Mouse (Mus musculus) limb, embryonic 13.5 days (tissue): Measurements from ENCODE around the gene AC131692.1. TPM values are rescaled to one million over a fixed set of nuclear protein-coding genes. Genes with fewer than 3 reads are reported as not detected.
A peak's percentile ranks its signal among the peaks of the same experiment; 100 is the strongest.

Experiments
- ATAC-seq: fragments of 200-750 bp; cut with Nextera tagmentation; 2 replicates; pipeline ENCODE4 v1.8.0; 2017; ENCODE audit warnings: low read depth, moderate number of reproducible peaks, moderate TSS enrichment; ENCODE audit not compliant: low FRiP score
- H3K27ac ChIP-seq: fragments of 300-500 bp; sonication (generic); 2 replicates; pipeline ENCODE4 v1.5.1; 2015; ENCODE audit warnings: inconsistent platforms, mild to moderate bottlenecking, moderate library complexity
- H3K27me3 ChIP-seq: fragments of 300-500 bp; sonication (generic); 2 replicates; pipeline ENCODE4 v1.6.1; 2015; ENCODE audit warnings: mild to moderate bottlenecking, inconsistent platforms
- H3K36me3 ChIP-seq: fragments of 300-500 bp; sonication (generic); 2 replicates; pipeline ENCODE4 v1.6.1; 2015; ENCODE audit warnings: inconsistent platforms, mild to moderate bottlenecking, moderate library complexity
- H3K4me1 ChIP-seq: fragments of 300-500 bp; sonication (generic); 2 replicates; pipeline ENCODE4 v1.6.1; 2015; ENCODE audit warnings: inconsistent platforms
- H3K4me2 ChIP-seq: fragments of 300-500 bp; sonication (generic); replicated peaks from 2 replicates; pipeline ENCODE4 v1.6.1; 2015; ENCODE audit warnings: inconsistent platforms, mild to moderate bottlenecking, moderate library complexity
- H3K4me3 ChIP-seq: fragments of 300-500 bp; sonication (generic); 2 replicates; pipeline ENCODE4 v1.5.1; 2015; ENCODE audit warnings: moderate library complexity, mild to moderate bottlenecking, inconsistent platforms
- H3K9ac ChIP-seq: fragments of 300-500 bp; sonication (generic); 2 replicates; pipeline ENCODE4 v1.6.1; 2015; ENCODE audit warnings: mild to moderate bottlenecking, inconsistent platforms
- H3K9me3 ChIP-seq: fragments of 300-500 bp; sonication (generic); 2 replicates; pipeline ENCODE4 v1.6.1; 2016; ENCODE audit warnings: inconsistent platforms
- WGBS: fragments of 180-500 bp; shearing (Covaris S2); methylation state at CpG from one replicate; pipeline ENCODE4 v1.1.7; 2015; 5-methylcytosine and 5-hydroxymethylcytosine counted together
- polyA plus RNA-seq: library from polyadenylated mRNA; unstranded; fragments of >200 nt; fragmentation: Nextera tagmentation; extraction: Ambion mirVana; gene quantifications from 2 replicates; pipeline ENCODE4 v1.2.1, GENCODE M21; 2015

Gene AC131692.1
- polyA plus RNA-seq, 1 experiment from 2014 or later: 0.73 TPM

DNA sequence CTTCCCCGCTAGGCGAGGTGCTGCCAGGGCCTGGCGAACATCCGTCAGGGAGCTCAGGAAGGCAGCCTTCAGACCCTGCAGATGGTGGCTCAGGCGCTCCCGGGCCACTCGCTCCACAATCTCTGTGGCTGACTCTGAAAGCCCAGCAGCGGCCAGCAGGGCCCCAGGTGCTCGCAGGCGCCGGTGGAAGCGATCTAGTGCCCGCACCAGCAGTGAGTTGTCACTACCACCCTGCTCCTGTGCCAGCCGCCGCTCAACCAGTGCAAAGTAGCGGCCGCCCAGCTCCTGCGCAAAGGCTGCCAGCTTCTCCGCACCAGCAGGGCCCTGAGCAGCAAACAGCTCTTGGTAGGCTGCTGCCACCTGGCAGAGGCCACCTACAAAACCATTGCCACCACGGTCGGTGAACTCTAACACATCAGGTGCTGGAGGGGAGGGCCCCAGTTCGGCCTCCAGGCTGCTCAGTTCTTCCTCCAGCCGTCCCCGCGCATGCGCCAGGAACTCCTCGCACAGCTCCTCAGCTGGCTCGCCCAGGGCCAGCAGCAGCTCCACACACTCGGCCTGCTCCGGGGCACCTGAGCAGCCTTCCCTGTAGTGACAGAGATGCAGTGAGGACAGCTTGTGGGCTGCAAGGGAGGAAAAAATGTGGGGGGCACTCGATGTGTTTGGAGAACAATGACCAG lies 23.5 kb upstream of the AC131692.1 start:
- no peak for ATAC-seq
- peaks cover 19% of the 10 kb centered on the region for H3K4me1 ChIP-seq
- H3K36me3 ChIP-seq: peaks cover 60% of the 10 kb centered on the region
- WGBS: 87% methylated on average over 31 of the region's 31 CpGs
- H3K27me3 ChIP-seq: no peaks in the 10 kb centered on the region
- no peak overlapping the region for H3K4me2 ChIP-seq
- no peaks in the 10 kb centered on the region for H3K9me3 ChIP-seq
- no peak overlapping the region for H3K4me3 ChIP-seq
- H3K27ac ChIP-seq: no peak overlapping the region
- H3K9ac ChIP-seq: no peak overlapping the region

DNA sequence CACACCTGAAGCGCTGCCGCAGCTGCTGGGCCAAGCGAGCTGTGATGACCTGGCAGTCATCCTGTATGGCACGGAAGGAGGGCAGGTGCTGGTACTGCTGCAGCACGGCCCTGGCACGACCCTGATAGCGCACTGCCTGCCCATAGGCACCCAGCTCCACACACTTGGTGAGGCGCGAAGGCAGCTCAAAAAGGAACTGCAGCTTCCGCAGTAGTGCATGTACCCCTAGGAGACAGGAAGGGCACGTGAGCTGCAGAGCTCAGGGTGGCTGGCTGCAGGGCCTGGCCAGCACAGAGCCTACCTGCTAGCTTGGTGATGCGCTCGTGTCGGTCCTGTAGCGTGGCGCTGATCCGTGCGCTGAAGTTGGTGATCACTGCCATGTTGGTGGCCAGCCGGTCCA lies 23.0 kb upstream of the AC131692.1 start:
- Histone ChIP-seq H3K27ac (no peak overlapping the region), H3K36me3 (peaks cover 60% of the 10 kb centered on the region), H3K9ac (no peak overlapping the region), H3K27me3 (no peaks in the 10 kb centered on the region), H3K9me3 (no peaks in the 10 kb centered on the region), H3K4me1 (peaks cover 23% of the 10 kb centered on the region), H3K4me3 (no peak overlapping the region), H3K4me2 (no peak overlapping the region)
- ATAC-seq: no peak
- WGBS: 92% methylated on average over 19 of the region's 19 CpGs

DNA sequence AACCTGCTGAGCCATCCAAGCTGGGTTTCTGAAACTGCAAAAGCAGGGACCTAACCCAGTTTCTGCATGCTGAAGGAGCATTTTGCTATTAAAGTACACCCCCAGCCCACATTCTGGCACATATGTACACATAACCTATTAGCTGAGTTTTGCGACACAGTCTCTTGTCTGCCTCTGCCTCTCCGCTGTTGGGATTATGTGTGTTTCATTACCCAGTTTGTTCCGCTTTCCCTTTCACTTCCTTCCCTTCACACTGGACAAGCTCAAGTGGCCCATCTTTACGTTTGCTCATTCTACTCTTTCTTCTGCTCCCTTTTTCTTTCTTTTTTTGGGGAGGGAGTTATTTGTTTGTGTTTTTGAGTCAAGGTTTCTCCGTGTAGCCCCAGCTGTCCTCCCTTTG lies 20.3 kb upstream of the AC131692.1 start:
- peaks cover 7% of the 10 kb centered on the region for H3K4me1 ChIP-seq
- peaks cover 57% of the 10 kb centered on the region for H3K36me3 ChIP-seq
- H3K4me3 ChIP-seq: no peak overlapping the region
- H3K27me3 ChIP-seq: no peaks in the 10 kb centered on the region
- no peak overlapping the region for H3K27ac ChIP-seq
- no peak overlapping the region for H3K4me2 ChIP-seq
- no peaks in the 10 kb centered on the region for H3K9me3 ChIP-seq
- no peak overlapping the region for H3K9ac ChIP-seq
- WGBS: 87% methylated on average over 5 of the region's 5 CpGs
- no peak for ATAC-seq

DNA sequence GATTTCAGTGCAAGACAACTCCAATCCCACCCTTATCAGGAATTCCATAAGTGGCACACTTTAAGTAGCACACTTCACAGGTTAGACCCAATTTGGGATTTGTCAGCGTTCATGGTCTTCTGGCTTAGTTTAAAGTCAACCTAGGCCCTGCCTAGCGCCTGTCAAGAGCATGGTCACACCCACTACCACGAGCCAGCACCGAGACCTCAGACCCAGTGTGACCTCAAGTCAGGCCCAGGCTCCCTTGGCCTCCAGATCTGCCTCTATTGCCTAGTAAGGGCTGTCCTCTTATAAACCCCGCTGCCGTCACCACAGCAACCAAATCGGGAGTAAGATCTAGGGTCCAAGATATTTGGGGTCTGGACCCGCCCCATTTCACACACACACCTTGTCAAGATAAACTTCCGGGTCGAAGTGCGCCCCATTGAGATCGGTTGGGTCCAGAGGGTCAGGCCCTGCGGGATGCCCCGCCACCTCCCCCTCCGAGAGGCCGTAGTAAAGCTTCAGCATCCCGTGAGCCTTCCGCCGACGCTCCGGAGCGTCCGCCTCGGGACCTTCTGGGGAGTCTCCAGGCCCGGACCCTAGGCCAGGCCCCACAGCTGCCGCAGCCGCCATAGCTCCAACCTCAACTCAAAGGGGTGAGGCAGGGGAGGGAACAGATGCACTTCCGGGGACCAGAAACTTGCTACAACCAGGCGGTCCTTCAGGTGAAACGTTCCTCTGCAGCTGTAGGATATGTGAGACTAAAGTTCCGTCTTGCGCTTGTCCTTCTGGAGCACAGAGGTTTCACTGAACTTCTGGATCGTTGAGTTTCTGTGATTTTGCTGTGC lies 17.4 kb upstream of the AC131692.1 start, which contains the start of gene Vps51:
Vps51 (minus strand) TSS at position 668 of the 830 bp plus-strand sequence.
- peaks cover 7% of the 10 kb centered on the region for H3K4me1 ChIP-seq
- H3K4me3 ChIP-seq: peak within 1 kb of the TSS; percentile 80
- peaks cover 47% of the 10 kb centered on the region for H3K36me3 ChIP-seq
- peak; percentile 86 for ATAC-seq
- H3K27me3 ChIP-seq: no peaks in the 10 kb centered on the region
- WGBS: under 1% methylated on average over 33 of the region's 33 CpGs
- peak within 1 kb of the TSS; percentile 83 for H3K27ac ChIP-seq
- H3K4me2 ChIP-seq: peak within 1 kb of the TSS; percentile 91
- H3K9ac ChIP-seq: peak within 1 kb of the TSS; percentile 85
- H3K9me3 ChIP-seq: no peaks in the 10 kb centered on the region

DNA sequence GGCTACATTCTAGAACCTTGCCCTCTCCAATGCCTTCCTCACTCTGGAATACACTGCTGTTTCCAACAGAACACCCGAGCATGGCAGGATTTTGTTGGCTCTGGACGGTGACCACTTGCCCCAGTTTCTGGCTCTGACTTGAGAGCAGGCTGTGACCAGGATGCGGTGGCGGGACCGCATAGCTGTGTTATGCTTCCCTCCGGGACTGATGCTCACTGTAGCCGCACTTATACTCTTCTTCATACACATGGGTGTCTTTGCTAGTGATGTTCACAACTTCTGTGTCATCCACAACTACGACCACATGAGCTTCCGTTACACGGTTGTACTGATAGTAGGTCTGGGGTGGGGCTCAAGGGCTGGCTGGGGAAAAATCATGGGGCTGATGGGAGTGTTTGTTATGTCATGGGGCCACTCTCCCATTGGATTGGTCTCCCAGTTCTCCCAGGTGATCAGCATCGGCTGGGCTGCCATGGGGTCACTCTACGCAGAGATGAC lies 14.2 kb upstream of the AC131692.1 start, which contains the start of gene Tmem262:
Tmem262 (plus strand) TSS at position 51 of the 498 bp plus-strand sequence.
- Histone ChIP-seq H3K9ac (no peak within 1 kb of the TSS), H3K27me3 (no peaks in the 10 kb centered on the region), H3K27ac (no peak within 1 kb of the TSS), H3K4me2 (no peak within 1 kb of the TSS), H3K4me3 (no peak within 1 kb of the TSS), H3K9me3 (no peaks in the 10 kb centered on the region), H3K4me1 (peaks cover 19% of the 10 kb centered on the region), H3K36me3 (peaks cover 36% of the 10 kb centered on the region)
- 93% methylated on average over 12 of the region's 12 CpGs for WGBS
- ATAC-seq: no peak

DNA sequence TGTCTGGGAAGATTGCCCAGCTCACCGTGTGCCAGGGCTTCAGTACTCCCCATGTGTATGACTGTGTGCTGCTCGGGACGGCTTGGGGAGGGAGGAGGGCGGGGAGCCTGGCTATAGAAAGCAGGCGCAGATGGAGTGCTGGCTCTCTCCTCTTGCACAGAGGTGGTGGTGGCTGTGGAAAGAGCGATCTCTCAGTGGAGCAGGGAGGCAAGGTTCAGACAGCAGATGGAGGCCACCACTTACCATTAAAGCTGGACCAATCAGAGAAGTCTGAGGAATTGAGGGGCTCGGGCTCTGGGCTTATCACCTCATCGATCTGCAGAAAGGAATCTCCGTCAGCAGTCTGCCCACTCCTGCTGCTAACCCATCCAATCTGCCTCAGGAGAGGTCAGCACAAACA lies 12.1 kb upstream of the AC131692.1 start, which contains the start of gene Gm28374:
Gm28374 (minus strand) TSS at position 101 of the 400 bp plus-strand sequence.
- WGBS: 88% methylated on average over 9 of the region's 9 CpGs
- Histone ChIP-seq H3K36me3 (peaks cover 40% of the 10 kb centered on the region), H3K27ac (no peak within 1 kb of the TSS), H3K27me3 (no peaks in the 10 kb centered on the region), H3K9me3 (no peaks in the 10 kb centered on the region), H3K9ac (no peak within 1 kb of the TSS), H3K4me1 (peaks cover 24% of the 10 kb centered on the region), H3K4me2 (peak within 1 kb of the TSS; percentile 89; the same call in 1 of the 2 replicates), H3K4me3 (no peak within 1 kb of the TSS)
- ATAC-seq: no peak

DNA sequence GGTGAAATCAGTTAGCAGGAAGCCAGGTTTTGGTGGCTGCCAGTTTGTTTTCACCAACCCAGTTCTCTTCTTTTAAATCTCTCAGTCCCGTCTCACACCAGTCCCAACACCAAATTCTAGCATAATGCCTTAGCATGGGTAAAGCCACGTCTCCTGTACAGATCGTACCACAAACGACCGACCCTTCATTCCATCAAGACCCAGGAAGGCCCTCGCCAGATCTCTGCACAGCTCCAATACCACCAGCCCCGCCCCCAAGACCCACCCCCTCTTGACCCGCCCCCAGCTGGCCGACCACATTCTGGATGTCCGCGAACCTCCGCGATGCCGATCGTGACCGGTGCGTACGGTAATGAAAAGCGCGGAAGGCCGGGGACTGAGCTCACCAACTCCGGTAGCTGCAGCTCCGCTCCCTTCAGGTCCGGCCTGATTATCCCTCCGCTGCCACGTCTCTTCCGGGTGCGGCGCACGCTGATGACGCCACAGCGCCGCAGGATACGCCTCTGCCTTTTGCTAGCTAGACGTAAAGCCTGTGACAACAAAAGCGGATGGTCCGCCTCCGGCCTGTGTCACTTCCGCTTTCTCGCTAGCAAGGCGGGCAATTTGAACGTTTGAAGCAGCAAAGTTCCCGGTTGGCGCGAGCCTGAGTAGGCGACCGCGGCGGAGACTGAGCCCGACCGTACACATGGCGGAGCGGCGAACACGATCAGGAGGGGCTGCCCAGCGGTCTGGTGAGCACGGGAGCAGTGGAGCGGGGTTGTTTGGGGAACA lies 9.6 kb upstream of the AC131692.1 start, which contains the start of the genes Zfpl1 and Cdca5:
Zfpl1 (minus strand) TSS at position 479 of the 771 bp plus-strand sequence.
Cdca5 (plus strand) TSS at position 506 of the 771 bp plus-strand sequence.
- Histone ChIP-seq H3K4me1 (peaks cover 24% of the 10 kb centered on the region), H3K27ac (peak within 1 kb of the TSS; percentile 65; the same call in 1 of the 2 replicates), H3K4me3 (peak within 1 kb of the TSS; percentile 74), H3K9ac (peak within 1 kb of the TSS; percentile 78), H3K36me3 (peaks cover 63% of the 10 kb centered on the region), H3K9me3 (no peaks in the 10 kb centered on the region), H3K4me2 (peak within 1 kb of the TSS; percentile 89), H3K27me3 (no peaks in the 10 kb centered on the region)
- under 1% methylated on average over 58 of the region's 58 CpGs for WGBS
- ATAC-seq: peak; percentile 91

DNA sequence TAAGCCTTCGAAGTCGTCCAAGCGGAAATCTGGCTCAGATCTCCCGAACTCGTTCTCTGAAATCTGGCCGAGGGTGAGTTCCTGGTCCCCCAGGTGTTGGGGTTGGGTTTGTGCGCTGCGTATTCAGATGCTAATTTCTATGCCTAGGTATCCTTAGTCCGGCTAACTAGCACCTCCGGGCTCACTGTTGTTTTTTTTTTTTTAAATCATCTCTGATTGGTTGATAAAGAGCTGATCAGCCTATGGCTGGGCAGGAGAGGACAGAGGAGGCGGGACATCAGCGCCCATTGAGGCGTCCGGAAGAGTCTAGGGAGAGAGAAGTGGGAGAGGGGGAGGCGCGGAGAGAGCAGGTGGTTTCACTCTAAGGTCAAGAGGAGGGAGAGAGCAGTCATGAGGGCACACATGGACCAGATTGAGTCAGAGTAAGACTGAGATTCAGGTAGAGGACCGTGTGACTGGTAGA lies 8.8 kb upstream of the AC131692.1 start:
- H3K27ac ChIP-seq: no peak overlapping the region; the same call in 1 of the 2 replicates
- H3K4me2 ChIP-seq: peak overlapping the region; percentile 86
- H3K36me3 ChIP-seq: peaks cover 65% of the 10 kb centered on the region
- H3K4me1 ChIP-seq: peaks cover 24% of the 10 kb centered on the region
- peak overlapping the region; percentile 68 for H3K9ac ChIP-seq
- peak overlapping the region; percentile 74 for H3K4me3 ChIP-seq
- WGBS: under 1% methylated on average over 17 of the region's 17 CpGs
- peak; percentile 62 for ATAC-seq
- H3K9me3 ChIP-seq: no peaks in the 10 kb centered on the region
- no peaks in the 10 kb centered on the region for H3K27me3 ChIP-seq

DNA sequence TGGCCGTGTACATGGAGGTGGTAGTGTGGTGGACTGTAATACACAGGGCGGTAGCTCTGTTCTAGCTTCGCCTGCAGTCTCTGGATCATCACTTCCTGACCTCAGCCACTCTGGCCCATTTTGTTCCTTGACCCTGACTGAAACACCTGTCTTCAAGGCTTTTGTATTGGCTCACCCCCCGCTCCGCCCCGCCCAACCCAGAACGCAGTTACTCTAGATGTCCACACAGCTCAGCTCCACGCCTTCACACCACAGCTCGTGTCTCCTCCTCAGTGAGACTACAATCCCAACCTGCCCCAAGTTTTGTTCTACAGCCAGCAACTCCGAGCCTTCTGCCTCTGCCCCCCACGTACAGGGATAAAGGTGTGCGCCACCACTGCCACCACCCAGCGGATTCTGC lies 5.4 kb upstream of the AC131692.1 start:
- Histone ChIP-seq H3K36me3 (peaks cover 68% of the 10 kb centered on the region), H3K27me3 (no peaks in the 10 kb centered on the region), H3K9ac (no peak overlapping the region), H3K9me3 (no peaks in the 10 kb centered on the region), H3K27ac (no peak overlapping the region), H3K4me1 (peaks cover 17% of the 10 kb centered on the region), H3K4me2 (no peak overlapping the region), H3K4me3 (no peak overlapping the region)
- 95% methylated on average over 13 of the region's 13 CpGs for WGBS
- no peak for ATAC-seq

DNA sequence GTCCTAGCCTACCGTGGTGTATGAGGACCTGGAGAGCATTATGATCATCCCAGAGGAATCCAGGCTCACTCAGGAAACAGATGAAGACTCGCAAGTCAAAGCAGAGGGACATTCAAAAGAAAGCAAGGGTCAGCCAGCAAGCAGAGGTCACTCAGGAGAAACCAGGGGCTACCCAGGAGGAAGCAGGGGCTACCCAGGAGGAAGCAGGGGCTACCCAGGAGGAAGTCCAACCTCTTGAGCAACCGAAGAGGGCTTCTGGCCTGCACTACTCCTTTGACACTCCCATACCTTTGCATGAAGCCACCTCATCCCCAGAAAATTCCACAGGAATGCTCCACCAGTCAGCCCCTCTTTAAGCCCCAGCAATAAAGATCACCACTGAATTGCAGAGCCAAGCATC lies 3.6 kb downstream of the AC131692.1 start:
- no peak overlapping the region for H3K27ac ChIP-seq
- no peaks in the 10 kb centered on the region for H3K9me3 ChIP-seq
- WGBS: 90% methylated on average over 3 of the region's 3 CpGs
- no peaks in the 10 kb centered on the region for H3K4me1 ChIP-seq
- no peak overlapping the region for H3K4me2 ChIP-seq
- no peak overlapping the region for H3K4me3 ChIP-seq
- no peaks in the 10 kb centered on the region for H3K27me3 ChIP-seq
- H3K9ac ChIP-seq: no peak overlapping the region
- no peak for ATAC-seq
- H3K36me3 ChIP-seq: peaks cover 39% of the 10 kb centered on the region

DNA sequence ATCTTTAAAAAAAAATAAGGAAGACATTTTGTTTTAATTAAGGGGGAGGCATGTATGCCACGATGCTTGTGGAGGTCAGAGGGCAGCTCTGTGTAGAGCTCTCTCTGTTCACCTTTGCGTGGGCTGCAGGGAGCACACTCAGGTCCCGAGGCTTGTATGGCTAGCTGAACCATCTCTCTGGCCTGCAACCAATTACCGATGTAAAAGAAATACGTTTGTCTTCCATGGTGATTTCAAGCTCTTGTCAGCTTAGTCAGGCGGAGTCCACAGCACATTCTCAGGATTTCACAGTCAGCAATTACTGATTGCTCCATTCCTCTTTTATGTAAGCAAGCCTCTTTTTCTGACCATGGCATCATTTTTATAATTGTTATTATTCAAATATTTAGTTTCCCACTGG lies 7.0 kb downstream of the AC131692.1 start:
- Histone ChIP-seq H3K9ac (no peak overlapping the region), H3K27ac (no peak overlapping the region), H3K9me3 (no peaks in the 10 kb centered on the region), H3K27me3 (no peaks in the 10 kb centered on the region), H3K4me1 (no peaks in the 10 kb centered on the region), H3K4me2 (no peak overlapping the region), H3K4me3 (no peak overlapping the region), H3K36me3 (peaks cover 13% of the 10 kb centered on the region)
- WGBS: 35% methylated on average over 6 of the region's 6 CpGs
- no peak for ATAC-seq
